Mouse (Mus musculus): ENCODE measurements around the gene Hacd3. TPM values are rescaled to one million over a fixed set of nuclear protein-coding genes. Genes with fewer than 3 reads are reported as not detected.

Gene Hacd3
- 180 TPM for polyA plus RNA-seq (2015; fragmentation: Illumina TruSeq; extraction: RNeasy Lipid Tissue Mini Kit (QIAGEN cat#74804); ENCODE audit: low read depth, low replicate concordance)

GRCm38 (mm10) chr9:65020991-65021886 is at the start of gene Hacd3:
TSS of gene Hacd3 (minus strand) at chr9:65021693.

DNA sequence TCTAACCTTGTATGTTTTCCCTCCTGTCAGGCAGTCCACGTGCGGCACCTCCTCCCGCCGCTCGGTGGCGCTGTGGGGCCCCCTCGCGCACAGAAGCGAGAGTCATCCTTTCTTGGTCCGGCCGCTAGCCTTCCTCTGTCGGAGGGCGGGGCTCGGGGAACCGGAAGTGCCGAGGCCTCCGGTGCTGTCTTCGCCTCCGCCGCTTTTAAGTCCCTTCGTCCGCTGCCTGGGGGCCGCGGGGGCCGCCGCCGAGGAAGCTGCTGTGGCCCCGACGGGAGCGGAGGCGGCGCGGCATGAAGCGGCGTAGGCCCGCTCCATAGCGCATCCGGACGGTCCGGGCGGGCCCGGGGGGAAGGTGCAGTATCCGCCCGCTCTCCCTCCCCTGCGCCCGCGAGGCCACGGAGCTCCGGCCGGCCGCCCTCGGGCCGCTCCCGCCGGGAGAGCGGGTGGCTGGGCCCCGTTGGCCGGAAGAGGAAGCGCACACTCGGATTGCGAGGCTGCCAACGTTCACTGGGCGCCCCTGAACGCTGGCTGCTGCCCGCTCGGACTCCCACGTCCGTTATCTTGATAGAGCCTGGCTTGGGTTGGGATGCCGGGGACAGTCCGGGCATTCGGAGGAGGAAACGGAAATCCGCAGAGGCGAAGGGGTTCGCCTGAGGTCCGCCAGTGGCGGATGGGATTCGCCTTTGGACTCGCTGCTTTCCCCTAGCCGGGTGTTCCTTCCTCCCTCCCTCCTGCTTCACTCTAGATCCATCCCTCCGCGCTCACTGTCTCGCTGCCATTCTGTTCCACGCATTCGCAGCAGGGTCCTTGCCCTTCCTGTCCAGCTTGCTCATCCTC is 11.0 kb upstream of the Hacd3 start, which contains the start of gene Dpp8:
Gene Dpp8, plus strand, starts transcription at position 146 of the 840 bp plus-strand sequence.

DNA sequence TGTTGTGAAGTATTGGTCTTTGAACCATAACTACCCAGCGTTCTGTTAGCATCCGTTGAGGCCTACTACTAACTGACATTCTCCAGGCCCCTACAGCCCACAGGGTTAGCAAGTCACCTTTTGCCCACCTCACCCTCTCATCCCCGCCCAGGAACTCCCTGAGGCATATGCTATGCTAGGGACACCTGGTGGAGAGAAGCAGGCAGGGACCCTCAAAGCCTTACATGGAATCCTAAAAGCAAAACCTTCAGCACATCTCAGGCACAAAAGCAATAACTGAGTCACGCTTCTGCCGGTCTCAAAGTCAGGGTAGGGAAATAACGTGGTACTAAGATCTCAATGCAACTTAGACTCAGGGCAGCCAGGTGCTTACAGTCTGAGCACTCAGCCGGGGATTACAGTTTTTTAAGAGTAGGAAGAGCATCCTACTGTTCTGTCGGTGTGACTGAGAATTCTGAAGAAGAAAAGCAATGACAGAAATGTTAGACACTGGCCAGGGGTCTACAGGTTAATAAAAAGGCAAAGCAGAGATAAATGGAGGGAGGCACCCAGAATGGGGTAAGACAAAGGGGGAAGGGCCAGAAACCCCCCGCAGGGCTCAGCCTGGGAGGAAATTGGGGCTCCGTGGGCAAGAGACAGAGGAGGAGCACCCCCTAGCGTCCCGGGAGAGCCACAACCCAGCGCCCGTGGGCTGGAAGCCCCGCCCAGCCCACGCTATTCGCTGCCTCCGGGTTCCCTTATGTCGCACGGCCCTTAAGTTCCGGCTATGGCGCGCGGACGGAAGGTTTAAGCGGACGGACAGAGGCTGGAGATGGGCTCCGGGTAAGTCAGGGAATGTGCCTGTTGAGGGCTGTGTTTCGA is 61.1 kb downstream of the Hacd3 start, which contains the start of gene Ints14:
Gene Ints14, plus strand, starts transcription at position 789 of the 861 bp plus-strand sequence.

GRCm38 (mm10) chr9:64951161-64951657 is 70.3 kb downstream of the Hacd3 start, which contains the start of gene Slc24a1:
TSS of gene Slc24a1 (minus strand) at chr9:64951607.

Other genes starting within 250 kb of the Hacd3 start
- gene Dennd4a, start 210.4 kb downstream of the Hacd3 start, polyA plus RNA-seq (2015; fragmentation: Illumina TruSeq; extraction: RNeasy Lipid Tissue Mini Kit (QIAGEN cat#74804); ENCODE audit: low read depth, low replicate concordance), result 25.1 TPM
- gene Slc24a1, start 70.1 kb downstream of the Hacd3 start, polyA plus RNA-seq (2015; fragmentation: Illumina TruSeq; extraction: RNeasy Lipid Tissue Mini Kit (QIAGEN cat#74804); ENCODE audit: low read depth, low replicate concordance), result not detected
- 16.4 TPM for gene Ints14, start 60.8 kb downstream of the Hacd3 start, polyA plus RNA-seq (2015; fragmentation: Illumina TruSeq; extraction: RNeasy Lipid Tissue Mini Kit (QIAGEN cat#74804); ENCODE audit: low read depth, low replicate concordance)
- 119 TPM for gene Dpp8, start 10.7 kb upstream of the Hacd3 start, polyA plus RNA-seq (2015; fragmentation: Illumina TruSeq; extraction: RNeasy Lipid Tissue Mini Kit (QIAGEN cat#74804); ENCODE audit: low read depth, low replicate concordance)
- gene Igdcc4, start 79.8 kb upstream of the Hacd3 start, polyA plus RNA-seq (2015; fragmentation: Illumina TruSeq; extraction: RNeasy Lipid Tissue Mini Kit (QIAGEN cat#74804); ENCODE audit: low read depth, low replicate concordance), result 17.2 TPM
- 0.94 TPM for gene Igdcc3, start 119.5 kb upstream of the Hacd3 start, polyA plus RNA-seq (2015; fragmentation: Illumina TruSeq; extraction: RNeasy Lipid Tissue Mini Kit (QIAGEN cat#74804); ENCODE audit: low read depth, low replicate concordance)
- gene Parp16, start 173.7 kb upstream of the Hacd3 start, polyA plus RNA-seq (2015; fragmentation: Illumina TruSeq; extraction: RNeasy Lipid Tissue Mini Kit (QIAGEN cat#74804); ENCODE audit: low read depth, low replicate concordance), result 2.6 TPM
- gene Cilp, start 243.5 kb upstream of the Hacd3 start, polyA plus RNA-seq (2015; fragmentation: Illumina TruSeq; extraction: RNeasy Lipid Tissue Mini Kit (QIAGEN cat#74804); ENCODE audit: low read depth, low replicate concordance), result not detected